Mouse (Mus musculus) cerebellum, adult 18-20 months (tissue): ENCODE results near the gene Olfr1406.
"Not testable (repeated sequence)": the region's sequence is repeated elsewhere in the genome, so short reads cannot be mapped to it uniquely, and the experiment has no call there.

ENCODE experiments used
- DNase-seq, 2 experiments: peaks; one replicate each; pipeline ENCODE4 v3.0.0; 2021

Olfr1406 gene

DNA sequence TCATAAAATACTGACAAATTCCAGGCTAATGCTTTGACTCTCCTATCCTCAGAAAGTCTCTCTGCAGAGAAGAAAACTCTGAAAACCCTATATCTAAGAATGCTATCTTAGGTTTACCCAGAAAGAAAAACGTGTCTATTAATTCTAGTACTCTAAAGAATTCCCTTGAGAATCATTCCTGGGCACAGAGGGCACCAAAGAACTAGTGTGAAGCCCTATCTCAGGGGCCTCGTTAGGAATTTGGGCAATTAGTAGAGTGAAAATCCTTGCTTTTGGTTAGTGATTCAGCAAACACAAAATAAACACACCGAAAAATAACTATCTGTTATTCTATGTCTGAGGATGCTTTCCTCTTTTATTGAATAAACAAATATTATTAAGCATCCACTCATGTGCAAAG lies at the start of gene Olfr1406:
TSS of gene Olfr1406 (minus strand) at position 101 of the 400 bp plus-strand sequence.
- no peak for DNase-seq

DNA sequence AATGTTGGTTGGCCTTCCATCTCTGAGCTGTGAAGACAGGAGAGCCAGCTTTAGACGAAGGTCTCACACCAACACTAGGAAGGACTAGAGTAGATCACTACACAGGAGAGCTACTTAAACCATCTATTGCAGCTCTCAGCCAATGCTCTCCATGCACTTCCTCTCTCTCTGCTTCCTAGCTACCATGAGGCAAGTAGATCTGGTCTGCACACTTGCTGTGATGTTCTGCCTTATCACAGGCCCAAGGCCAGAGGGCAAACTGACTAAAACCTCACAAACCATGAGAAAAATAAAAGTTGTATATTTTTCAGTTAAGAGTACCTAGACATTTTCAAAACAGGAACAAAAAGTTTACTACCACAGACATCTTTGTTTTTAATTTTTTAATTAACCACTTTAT lies 46.6 kb upstream of the Olfr1406 start:
- not testable (repeated sequence) for DNase-seq

- DNase-seq = no peak
These were observed 36.6 kb upstream of the Olfr1406 start, which contains the start of gene Fcer1a for GRCm38 (mm10) chr1:173227081-173227480. Gene Fcer1a (minus strand): TSS chr1:173227214.

DNA sequence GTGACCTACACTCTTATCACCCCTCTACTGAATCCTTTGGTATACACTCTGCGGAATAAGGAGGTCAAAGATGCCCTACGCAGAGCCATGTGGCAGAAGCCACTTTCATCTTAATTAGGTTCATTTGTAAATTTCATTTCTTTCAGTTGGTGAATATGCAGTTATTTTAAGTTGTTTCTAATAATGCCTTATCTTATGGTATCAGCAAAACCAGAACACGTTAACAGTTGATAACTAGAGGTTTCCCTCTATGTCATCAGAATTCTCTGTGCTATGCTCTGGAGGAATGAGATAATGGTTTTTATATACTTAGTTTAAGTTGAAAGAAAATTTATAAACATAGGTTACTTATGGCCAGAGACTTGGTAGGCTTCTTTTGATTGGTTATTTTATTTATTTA lies 26.0 kb upstream of the Olfr1406 start:
- no peak for DNase-seq

DNA sequence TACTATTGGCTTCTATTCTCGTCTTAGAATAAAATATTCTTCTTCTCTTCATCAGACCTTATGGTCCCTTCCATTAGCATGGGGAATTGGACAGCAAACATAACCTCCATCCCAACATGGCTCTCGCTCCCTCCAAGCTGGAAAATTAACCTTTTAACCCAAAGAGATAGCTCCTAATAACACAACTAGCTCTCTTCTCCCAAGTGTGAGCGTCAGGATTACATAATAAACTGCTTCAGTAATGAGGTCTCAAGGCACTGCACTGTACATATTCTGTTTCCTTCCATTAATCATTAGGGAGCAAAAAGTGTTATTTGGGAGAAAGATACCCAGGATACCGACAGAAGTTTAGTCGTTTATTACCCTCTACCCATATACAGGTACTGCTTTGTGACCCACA lies 21.7 kb upstream of the Olfr1406 start, which contains the start of gene Olfr1404:
TSS of gene Olfr1404 (plus strand) at position 301 of the 400 bp plus-strand sequence.
- DNase-seq = no peak

GRCm38 (mm10) chr1:173197508-173197907 lies 7.1 kb upstream of the Olfr1406 start, which contains the start of gene Olfr218:
Gene Olfr218 (plus strand): TSS chr1:173197808.
- DNase-seq = no peak

DNA sequence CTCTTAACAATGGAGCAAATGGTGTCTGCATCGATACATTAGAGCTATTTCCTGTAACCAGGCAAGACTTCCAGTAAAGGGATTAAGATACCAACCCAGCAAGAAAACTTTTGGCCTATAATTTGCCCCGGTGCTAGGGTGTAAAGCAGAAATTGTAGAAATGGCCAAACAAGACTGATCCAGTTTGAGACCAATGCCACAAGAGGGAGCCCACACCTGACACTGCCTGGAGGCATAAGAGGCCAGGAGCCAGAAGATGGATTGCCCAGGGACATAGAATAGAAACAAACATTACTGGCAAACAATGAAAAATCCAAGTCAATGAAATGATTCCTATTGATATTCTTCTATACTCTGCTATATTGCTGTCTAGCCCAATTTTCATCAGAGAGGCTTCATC lies 5.9 kb upstream of the Olfr1406 start:
- no peak for DNase-seq

DNA sequence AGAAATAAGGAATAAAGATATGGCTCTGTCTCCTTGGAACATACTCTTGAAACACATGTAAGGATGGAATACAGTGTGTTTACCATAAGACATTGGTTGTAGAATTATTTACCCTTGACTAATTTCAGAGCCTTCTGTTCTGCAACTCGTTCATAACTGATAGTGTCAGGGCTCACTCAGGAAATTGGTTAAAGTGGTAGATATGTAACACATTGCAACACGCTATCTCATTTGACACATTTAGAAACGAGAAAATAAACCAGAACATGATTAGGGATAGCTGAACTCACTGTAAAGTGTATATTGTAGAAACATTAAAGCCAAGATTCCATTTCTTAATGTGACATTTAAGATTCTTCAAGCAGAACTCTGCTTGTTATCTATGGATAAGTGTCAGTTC lies 1.6 kb upstream of the Olfr1406 start:
- DNase-seq = no peak

DNA sequence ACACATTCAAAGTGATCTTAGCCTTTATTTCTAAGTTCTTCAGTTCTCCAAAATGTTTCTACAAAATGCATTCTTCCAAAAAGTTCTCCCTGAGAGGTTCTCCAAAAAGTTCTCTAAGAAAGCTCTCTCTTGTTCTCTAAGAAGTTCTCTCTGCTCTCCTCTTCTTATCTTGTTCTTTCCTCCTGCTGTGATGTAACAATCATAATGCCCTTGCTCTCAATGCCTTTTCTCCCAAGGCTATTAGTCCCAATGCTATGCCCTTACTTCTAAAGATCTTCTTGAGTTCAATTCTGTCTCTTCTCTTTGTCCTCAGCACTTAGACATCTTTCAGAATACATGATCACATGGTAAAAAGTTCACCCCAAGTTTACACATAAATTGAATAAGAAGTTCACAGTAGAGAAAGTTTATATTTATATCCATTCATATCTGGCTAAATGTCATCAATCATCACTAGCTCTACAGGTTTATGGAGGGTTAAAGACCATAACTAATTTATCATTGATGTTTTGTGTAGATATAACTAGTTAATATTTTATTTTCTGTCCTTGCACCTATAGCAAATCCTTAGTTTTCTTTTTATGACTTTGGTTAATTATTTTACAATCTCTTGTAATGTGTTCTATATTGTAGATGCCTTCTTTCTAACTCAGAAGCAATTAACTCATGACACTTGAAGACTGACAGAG lies 16.1 kb downstream of the Olfr1406 start:
- DNase-seq = no peak

- DNase-seq = no peak
These were observed 53.2 kb downstream of the Olfr1406 start, which contains the start of gene Olfr1408 for GRCm38 (mm10) chr1:173137274-173137673. Gene Olfr1408 (minus strand): TSS chr1:173137374.
